Mouse (Mus musculus) liver, postnatal 0 days (tissue): ENCODE results near the gene Adgrf4.

Source experiments
- CTCF ChIP-seq: sonication (generic); IDR thresholded peaks from 2 replicates; pipeline ENCODE4 v1.5.1; 2016; ENCODE audit warnings: antibody characterized with exemption, low read depth
- EP300 ChIP-seq: IDR thresholded peaks from 2 replicates; pipeline ENCODE4 v1.6.1; 2016; ENCODE audit warnings: antibody characterized with exemption, low read depth, mild to moderate bottlenecking

DNA sequence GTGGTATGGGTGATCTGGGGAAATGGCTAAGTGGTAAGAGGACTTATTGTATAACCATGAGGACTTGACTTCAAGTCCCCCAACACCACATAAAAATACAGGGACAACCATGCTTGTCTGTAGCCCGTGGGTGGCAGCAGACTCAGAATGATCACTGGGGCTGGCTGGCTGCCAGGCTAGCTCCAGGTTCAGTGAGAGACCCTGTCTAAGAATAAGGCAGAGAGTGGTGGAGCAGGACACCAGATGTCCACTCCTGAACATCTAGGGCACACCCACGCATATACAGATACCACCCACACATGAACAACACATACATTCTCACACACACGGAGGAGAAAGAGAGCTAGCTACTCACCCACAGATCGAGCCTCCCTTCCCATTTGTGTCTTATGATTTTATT, 2.6 kb upstream of the Adgrf4 start:
- no peak for TF ChIP-seq CTCF
- TF ChIP-seq EP300 = no peak
